Mouse (Mus musculus) cerebellum, postnatal 10 days (tissue): Measurements from ENCODE around the gene Pard3.

Experiments
- DNase-seq, 2 experiments: peaks; one replicate each; pipeline ENCODE4 v3.0.0; 2021; ENCODE audit warnings: mixed read lengths in 2 of 2

Pard3 gene

DNA sequence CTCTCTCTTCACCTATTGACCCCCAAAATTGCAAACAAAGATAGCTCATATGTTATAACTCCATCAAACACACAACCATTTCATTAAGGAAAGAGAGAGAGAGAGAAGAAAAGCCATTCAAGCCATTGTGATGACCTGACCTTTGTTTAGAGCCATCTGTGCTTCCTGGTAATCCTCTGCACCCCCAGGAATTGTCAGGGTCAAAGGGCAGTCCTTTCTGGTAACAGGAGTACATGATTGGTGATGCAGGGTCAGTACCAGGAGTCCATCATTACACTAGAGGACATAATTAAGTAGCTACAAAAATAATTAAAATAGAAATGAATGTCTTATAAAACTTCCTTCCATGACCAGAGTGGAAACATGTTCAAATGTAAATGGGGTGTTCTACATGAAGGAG lies 493.9 kb downstream of the Pard3 start:
- no peak for DNase-seq

DNA sequence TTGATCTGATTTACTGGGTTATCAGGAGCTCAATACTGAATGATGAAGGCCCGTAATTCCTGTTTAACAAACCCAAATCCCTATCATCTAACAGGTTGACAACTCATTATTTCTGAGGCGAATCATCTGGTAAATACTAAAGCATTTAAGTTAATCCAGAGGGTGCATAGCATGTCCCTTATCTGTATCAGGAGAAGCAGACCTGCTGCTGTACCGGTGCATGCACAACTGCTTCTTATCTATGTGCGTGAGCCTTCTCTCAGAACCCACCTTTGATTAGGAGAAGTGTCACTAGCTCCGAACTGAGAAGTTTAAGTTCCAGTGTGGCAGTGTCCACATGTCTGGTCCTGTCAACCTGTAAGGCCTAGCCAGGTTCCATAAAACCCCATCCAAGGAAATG lies 499.9 kb downstream of the Pard3 start:
- DNase-seq = no peak

DNA sequence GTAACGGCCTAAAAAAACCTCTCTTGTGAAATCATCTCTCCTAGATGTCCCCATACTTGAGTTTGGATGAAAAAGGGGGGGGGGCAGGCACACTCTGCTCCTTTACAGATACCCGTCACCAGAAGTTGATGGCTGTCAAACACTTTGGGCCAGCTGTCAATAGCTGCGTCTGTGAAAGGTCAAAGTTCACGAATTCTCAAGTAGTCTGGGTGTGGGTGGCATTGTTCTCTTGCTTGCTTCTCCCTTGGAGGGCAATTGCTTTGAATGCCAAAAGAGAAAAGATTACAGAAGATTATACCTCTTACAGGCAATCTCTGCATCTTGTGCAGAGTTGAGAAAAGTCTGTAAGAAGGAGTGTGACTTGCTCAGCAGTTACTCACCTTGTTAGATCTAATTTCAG lies 500.7 kb downstream of the Pard3 start:
- DNase-seq = no peak

DNA sequence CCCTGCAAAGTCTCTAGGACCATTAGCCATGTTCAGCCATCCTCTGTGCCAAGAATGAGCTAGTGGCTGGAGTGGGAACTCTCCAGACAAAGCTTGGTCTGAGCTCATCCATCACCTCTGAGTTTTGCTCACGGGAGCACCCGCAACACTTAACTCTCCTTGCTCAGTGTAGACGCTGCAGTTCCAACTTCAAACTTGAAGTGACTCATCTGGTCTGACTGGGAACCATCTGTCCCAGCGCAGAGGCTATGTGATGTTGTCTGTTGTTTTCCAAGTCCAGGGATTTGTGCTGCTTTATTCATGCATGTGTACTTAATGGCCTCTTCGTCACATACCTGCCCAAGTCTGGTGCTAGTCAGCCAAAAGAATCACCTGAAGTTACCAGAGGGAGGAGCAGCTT lies 505.5 kb downstream of the Pard3 start:
- DNase-seq = no peak

DNA sequence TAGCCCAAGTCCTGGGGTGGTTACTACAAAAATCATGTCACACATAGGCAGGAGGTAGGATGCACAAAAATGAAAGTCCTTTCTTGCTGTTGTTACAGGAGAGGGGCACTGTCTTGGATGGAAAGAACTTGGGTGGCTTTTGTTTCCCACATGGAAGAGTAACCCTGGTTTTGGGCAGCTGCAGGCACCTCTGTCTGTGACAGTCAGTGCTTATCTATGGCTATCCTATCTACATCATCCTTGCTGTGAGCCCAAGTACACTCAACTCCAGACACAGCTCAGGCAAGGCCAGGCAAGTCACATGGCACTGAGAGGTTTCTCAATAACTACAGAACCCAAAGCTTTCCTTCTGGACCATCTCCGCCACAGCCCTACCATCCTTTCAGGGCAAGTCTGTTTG lies 506.8 kb downstream of the Pard3 start:
- no peak for DNase-seq

DNA sequence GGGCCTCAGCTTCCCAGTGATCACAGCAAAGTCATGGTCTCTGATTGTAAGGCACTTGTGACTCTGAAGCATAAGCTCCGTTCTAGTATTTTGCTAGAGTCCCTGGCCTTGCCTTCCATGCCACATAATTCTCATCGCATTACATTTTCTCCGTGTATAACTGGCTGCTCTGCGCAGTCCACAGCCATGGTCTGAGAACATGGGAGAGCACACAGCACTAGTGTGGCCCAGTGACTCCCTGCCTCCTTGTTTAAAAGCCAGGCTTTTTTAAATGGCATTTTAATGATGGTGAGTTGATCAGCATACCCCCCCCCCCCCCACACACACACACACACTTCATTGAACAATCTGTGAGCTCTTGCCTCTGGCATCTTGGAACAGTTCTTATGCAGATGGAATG lies 508.8 kb downstream of the Pard3 start:
- DNase-seq = no peak

DNA sequence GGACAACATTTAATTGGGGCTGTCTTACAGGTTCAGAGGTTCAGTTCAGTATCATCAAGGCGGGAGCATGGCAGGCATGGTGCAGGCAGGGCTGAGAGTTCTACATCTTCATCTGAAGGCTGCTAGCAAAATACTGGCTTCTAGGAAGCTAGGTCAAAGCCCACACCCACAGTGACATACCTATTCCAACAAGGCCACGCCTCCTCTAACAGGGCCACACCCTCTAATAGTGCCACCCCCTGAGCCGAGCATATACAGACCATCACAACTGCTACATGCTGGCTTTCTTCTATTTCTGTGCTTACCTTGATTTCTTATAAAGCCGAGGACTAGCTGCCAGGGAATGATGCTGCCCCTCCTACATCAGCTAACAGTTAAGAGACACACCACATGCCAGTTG lies 513.0 kb downstream of the Pard3 start:
- DNase-seq = no peak

DNA sequence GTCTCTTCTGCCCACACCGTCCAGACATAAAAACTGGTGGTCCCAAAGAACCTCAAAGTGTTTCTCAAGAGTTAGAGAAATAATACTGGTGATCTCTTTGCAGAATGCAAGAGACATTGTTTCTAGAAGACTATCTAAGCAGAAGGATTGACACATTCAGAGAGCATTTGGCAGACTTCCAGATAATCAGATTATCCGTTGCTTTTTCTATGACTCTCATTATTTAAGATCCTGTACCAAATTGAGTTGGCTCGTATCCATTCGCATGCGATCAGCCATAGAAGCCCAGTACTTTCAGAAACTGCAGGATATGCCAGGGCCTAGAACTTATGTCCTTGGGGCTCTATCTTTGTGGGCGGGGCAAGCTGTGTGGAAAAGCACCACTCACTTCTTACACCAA lies 514.0 kb downstream of the Pard3 start:
- peak; percentile 13 to 40 for DNase-seq

DNA sequence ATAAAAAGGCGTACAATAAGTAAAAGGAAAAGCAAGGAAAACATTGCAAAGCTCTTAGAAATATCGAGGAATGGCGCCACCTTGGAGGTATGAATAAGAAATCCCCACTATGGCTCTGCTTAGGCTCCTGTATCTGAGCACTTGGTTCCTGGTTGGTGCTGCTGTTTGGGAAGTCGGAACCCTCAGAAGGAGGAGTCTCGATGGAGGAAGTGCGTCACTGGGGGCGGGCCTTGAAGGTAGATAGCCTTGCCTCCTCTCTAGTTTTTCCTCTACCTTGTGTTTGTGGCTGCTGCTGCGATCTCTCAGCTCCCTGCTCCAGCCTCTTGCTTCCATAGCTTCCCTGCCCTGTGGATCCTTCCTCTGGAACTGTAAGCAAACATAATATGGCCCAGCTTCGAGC lies 515.7 kb downstream of the Pard3 start:
- DNase-seq = no peak

DNA sequence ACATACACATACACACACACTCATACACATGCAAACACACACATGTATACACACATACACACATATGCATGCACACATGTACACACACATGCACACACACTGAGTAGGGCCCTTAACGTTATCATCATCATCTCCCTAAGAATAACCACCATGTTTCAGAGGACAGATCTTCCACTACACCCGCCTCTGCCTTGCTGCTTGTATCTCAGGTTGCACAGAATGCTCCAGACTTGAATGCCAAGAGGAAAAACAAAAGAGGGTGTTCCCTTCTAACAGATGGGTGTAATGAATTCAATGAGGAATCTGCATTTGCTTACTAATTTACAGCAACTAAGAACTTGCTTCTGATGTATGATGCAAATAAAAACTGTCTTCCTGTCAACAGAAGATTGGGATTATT lies 519.7 kb downstream of the Pard3 start:
- no peak for DNase-seq

DNA sequence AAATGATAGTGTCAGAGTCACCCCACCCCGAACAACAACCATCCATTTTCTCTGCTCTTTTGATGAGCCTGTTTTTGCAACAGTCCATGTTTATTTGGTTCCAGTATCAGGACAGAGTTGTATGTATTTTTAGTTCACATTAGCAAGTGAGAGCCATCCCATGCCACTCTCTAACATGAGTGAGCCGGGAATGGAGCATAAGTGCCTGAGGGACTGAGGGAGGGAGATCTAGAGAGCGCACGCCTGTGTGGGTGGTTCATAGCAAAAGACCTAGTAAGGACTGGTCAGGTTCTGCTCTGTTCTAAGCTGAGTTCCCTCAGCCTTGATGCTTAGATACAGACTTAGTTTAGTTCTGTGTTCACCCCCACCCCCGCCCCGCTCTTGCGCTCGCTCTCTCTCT lies 521.9 kb downstream of the Pard3 start:
- no peak for DNase-seq

DNA sequence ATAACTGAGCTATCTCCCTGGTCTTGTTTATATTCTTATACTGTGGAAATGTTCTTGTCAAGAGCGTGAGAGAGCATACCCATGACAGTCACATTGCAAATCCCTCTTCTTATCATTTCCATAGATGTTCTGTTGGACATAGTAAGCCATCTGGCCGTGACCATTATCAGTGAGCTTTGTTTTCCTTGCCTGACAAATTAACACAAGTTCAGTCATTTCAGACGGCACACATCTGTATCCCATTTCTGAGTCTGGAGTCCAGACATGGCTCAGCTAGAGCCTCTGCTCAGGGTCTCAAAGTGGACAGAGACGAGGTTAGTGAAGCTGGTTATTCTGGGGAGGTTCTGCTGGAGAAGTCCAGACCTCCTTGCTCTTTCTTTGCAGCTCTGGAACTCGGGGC lies 523.0 kb downstream of the Pard3 start:
- DNase-seq = no peak

DNA sequence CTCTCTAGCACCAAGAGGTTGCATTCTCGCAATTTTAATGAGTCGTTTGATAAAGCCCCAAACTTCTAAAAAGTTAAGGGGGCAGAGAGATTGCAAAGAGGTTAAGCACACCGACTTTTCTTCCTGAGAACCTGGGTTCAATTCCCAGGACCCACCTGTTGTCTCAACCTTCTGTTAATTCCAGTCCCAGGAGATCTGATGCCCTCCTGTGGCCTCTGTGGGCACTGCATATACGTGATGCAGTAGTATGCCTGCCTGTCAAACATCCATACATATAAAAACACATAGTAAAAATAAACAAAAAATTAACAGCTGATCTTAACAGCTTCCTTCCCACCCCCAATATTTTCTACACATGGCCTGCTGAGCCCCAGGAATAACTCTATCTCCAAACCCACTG lies 524.6 kb downstream of the Pard3 start:
- DNase-seq = peak; percentile 57 to 63

DNA sequence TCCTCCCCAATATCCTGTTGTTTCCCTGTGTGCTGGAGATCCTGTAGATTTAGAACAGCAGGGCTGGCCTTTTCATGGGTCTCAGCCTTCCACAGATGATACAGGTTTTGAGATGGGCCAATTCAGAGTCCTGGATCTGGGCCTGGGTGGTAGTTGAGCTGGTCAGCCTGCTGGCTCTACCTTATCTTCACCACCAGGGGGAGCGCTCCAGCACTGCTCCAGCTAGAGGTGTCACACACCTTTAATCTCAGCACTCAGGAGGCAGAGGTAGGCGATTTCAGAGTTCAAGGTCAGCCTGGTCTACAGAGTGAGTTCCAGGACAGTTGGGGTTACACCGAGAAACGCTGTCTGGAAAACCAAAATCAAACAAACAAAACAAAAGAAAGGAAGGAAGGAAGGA lies 525.6 kb downstream of the Pard3 start:
- peak; percentile 81 to 83 for DNase-seq

DNA sequence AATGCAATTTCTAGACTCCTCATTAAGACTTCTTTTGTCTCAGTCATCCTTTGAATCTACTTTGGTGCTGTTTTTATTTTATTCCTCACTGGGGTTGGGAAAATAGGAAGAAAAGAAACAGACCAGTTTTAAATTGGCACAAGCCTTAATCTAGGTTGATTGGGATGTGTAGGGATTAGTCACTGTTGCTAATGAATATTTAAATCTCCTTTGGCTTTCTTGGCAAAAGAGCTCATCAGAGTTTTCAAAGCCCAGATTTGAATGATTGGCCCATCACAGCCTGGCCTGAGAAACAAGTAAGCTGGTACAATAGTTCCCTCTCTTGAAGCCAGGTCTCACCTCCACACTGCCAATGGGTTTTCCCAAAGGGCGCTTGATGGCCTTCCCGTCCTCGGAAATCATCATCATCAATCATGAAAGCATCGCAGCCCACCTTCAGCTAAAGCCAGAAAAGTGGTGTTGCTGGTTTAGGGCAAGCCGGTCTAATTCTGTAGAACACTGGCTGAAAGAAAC lies 527.0 kb downstream of the Pard3 start:
- DNase-seq = peak in 1 of 2 experiments; percentile 22

DNA sequence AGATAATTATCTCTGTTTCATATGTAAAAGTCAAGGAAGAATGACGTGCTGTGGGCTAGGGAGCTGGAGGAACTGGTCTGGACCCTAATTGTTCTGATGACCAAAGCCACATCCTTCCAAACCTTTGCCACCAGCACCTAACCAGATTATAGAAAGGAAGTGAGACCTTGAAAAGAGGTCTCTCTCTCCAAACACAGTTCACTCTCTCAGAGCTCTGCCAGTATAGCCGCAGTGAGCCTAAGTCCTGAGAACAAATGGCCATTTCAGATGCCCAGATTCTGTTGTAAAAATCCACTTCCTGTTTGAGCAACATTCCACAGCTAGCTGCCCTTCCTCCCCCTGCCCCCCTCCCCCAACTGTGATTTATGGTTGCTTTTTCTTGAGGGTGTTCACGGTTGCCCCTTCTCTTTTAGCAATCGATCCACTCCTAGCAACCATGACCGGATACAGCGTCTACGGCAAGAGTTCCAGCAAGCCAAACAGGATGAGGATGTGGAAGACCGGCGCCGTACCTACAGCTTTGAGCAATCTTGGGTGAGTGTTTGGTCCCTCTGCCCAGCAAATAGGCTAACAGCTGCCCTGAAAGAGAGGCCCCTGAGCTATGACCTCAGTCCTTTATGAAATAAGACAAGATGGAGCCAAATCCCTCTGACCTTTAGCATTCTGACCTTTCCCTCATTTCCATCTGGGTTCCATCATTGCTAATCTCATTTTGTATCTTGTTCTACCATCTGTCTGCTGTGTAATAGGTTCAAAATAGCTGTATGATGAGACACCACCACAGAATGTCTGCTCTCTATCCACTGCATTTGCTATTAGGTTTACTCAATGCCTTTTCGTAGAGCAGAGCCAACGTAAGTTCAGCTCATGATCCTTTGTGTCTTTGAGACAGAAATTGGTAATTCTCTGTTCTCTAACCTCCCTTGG lies 529.2 kb downstream of the Pard3 start:
- DNase-seq = no peak

DNA sequence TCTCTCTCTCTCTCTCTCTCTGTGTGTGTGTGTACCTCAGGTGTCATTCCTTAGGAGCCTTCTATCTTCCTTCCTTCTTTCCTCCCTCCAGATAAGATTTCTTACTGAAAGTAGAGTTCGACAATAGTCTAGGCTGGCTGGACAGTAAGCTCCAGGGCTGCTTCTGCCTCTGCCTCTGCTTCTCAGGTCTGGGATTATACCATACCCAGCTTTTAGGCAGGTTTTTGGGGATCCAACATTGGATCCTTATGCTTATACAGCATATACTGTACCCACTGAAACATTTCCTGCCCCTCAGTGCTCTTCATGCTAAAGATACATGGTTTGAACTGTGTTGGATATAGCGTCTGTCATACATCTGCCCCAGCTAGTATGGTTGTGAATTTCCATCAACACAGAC lies 536.9 kb downstream of the Pard3 start:
- no peak for DNase-seq

DNA sequence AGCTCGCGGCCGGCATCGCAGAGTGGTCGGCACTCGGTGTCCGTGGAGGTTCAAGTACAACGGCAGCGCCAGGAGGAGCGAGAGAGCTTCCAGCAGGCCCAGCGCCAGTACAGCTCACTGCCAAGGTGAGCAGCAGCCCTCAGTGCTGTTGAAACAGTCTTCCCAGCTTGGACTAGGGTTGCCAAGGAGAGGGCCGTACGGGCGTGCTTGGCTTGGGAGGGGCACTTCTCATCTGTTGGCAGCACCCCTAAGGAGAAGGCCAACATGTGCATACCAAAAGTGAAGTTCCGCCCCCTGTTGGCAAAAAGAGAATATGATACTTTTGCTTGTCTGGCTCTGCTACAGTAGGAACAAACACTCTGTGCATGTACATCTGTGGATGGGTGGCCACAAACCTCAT lies 539.4 kb downstream of the Pard3 start:
- DNase-seq = peak; percentile 96 to 97

DNA sequence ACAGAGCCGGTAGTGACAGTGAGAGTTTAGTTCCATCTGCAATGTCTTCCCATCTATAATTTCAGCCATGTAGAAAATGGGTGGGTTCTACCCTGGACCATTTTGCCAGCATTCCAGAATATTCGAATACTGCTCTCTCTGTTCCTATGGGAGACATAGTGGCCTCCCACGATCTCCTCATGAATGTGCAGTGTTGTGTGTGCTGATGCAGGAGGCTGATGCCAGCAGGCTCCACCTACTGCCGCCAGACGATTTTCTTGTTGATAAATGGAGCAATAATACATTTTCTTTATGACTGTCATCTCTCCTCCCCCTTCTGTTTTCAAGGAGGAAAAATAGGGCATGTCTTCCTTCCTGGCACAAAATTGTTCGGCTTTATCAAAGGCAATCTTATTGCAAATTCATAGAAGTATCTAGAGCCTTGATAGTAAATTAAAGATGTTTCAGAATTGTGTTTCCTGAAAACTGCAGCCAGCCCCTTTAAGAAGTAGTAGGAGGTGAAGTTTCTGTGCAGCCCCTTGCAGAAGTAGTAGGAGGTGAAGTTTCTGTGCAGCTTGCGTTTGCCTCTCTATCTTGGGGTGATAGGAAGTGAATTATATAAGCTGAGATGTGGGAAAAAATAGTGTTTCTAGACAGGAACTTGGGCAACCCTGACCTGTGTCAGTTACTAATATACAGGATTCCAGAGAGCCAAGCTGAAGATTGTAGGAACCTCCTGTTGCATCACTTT lies 545.0 kb downstream of the Pard3 start:
- no peak for DNase-seq

DNA sequence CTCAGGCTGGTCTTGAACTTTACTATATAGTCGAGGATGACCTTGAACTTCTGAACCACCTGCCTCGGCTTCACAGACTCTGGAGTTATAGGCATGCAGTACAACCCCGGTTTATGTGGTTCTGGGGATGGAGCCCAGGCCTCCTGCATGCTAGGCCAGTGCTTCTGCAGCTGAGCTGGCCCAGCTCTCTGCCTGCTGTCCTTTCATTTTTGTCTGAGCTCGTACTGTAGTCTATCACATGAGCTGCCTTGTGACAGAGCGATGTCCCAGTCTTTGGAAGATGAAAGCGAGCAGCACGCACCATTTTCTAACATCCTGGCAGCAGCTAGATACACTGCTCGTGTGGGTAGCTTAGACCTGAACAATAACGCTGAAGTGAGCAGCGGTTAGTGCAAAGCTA lies 545.6 kb downstream of the Pard3 start:
- DNase-seq = peak; percentile 33 to 47

DNA sequence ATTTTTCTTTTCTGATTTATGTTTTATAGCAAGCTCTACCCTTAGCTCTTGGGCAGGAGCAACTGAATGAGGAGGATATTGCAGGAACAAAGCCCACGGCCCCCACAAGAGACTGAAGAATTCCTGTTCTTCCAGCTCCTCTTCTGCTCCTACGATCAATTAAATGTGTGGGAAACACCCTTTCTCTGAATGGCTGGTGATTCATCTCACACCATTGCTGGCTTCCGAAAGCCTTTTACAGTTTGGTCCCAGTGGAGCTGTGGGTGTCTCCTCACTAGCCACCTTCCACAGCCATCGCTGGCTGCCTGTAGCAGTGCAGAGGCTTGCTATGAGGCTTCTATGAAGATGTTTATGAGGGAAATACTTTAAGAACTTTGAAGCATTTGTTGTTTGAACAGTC lies 550.5 kb downstream of the Pard3 start:
- DNase-seq = no peak

DNA sequence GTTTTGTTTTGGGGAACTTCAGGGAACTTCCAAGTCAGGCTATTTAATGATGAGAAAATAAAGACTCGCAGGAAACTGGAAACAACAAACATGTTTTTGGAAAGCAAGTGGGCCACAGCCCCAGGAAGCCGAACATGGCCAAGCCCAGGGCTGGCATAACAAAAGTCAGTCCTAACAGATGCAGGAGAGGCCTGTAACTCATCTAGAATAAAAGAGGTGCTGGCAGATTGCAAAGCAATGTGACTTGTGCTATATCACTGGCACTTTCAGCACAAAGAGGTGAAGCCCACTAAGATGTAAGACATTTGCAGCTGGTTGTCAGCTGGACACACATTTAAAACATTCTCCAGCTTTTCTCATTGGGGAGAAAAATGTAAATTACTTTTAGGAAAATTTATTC lies 553.0 kb downstream of the Pard3 start:
- no peak for DNase-seq

DNA sequence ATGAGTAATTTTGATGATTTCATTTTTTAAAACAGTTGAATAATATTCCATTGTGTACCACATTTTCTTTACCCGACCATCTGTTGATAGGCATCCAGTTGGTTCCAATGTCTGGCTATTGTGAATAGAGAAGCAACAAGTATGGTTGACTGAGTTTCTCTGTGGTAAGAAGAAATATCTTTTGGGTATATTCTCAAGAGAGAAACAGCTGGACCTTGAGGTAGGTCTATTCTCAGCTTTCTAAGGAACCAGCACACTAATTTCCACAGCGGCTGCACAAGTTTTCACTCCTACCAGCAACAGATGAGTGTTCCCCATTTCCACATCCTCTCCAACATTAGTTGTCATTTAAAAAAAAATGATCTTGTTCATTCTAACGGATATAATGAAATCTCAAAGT lies 558.4 kb downstream of the Pard3 start:
- no peak for DNase-seq
